Mouse (Mus musculus): Measurements from ENCODE around the gene Smcr8. TPM values are rescaled to one million over a fixed set of nuclear protein-coding genes. Genes with fewer than 3 reads are reported as not detected.

Gene Smcr8
- 9.2 TPM for polyA plus RNA-seq (2012; fragmentation: generic; extraction: Trizol)

GRCm38 (mm10) chr11:60776829-60777740, at the start of gene Smcr8, which contains the start of gene Top3a:
Gene Smcr8, plus strand, starts transcription at chr11:60777524.
Gene Top3a, minus strand, starts transcription at chr11:60777365.
- Histone ChIP-seq H3K4me3 (peak within 1 kb of the TSS; percentile 93), H3K36me3 (ENCODE audit: control insufficient read depth, insufficient read depth) (peaks cover 5% of the 10 kb centered on the region), H3K4me2 (ENCODE audit: low read depth) (peak within 1 kb of the TSS; percentile 93), H3K27me3 (ENCODE audit: control insufficient read depth, insufficient read depth, insufficient read length) (no peaks in the 10 kb centered on the region), H3ac (ENCODE audit: control insufficient read depth, insufficient read length) (peak within 1 kb of the TSS; percentile 22), H3K79me2 (ENCODE audit: control insufficient read depth, insufficient read depth) (peaks cover 89% of the 10 kb centered on the region)
- TF ChIP-seq SRF (IDR thresholded peaks at IDR 0.05; ENCODE audit: control insufficient read depth, insufficient read length, low read depth) (peak; percentile 24), REST (IDR thresholded peaks at IDR 0.05; ENCODE audit: insufficient read depth, insufficient read length) (no peak), POLR2AphosphoS2 (IDR thresholded peaks at IDR 0.05; ENCODE audit: insufficient read length, low read depth) (peak; percentile 81), POLR2A (IDR thresholded peaks at IDR 0.05; ENCODE audit: insufficient read length, low read depth) (peak; percentile 85), E2F4 (IDR thresholded peaks at IDR 0.05; ENCODE audit: insufficient read depth) (peak; percentile 86), CEBPB (IDR thresholded peaks at IDR 0.05; ENCODE audit: insufficient read depth, poor library complexity, severe bottlenecking) (no peak), TCF12 (IDR thresholded peaks at IDR 0.05; ENCODE audit: insufficient read depth, poor library complexity, severe bottlenecking) (no peak), USF1 (IDR thresholded peaks at IDR 0.05; ENCODE audit: low read depth) (peak; percentile 98)

GRCm38 (mm10) chr11:60728260-60728761, 49.0 kb upstream of the Smcr8 start, which contains the start of gene Mief2:
Gene Mief2, plus strand, starts transcription at chr11:60728398.
- H3K79me2 ChIP-seq (ENCODE audit: control insufficient read depth, insufficient read depth): peaks cover 8% of the 10 kb centered on the region
- no peaks in the 10 kb centered on the region for H3K27me3 ChIP-seq (ENCODE audit: control insufficient read depth, insufficient read depth, insufficient read length)
- H3ac ChIP-seq (ENCODE audit: control insufficient read depth, insufficient read length): peak within 1 kb of the TSS; percentile 61
- H3K4me3 ChIP-seq: peak within 1 kb of the TSS; percentile 74
- H3K4me2 ChIP-seq (ENCODE audit: low read depth): peak within 1 kb of the TSS; percentile 100
- TF ChIP-seq REST (IDR thresholded peaks at IDR 0.05; ENCODE audit: insufficient read depth, insufficient read length) (no peak), MYOG (IDR thresholded peaks at IDR 0.05; ENCODE audit: control insufficient read depth in 1 of 3, insufficient read depth in 1 of 3, insufficient read length in 2 of 3, low read depth in 2 of 3) (peak in 2 of 3 experiments; percentile 45 to 47), POLR2AphosphoS2 (IDR thresholded peaks at IDR 0.05; ENCODE audit: insufficient read length, low read depth) (peak; percentile 73), SRF (IDR thresholded peaks at IDR 0.05; ENCODE audit: control insufficient read depth, insufficient read length, low read depth) (peak; percentile 56), MYOD1 (IDR thresholded peaks at IDR 0.05; ENCODE audit: control insufficient read depth in 1 of 3, insufficient read length in 2 of 3, low read depth in 2 of 3) (no peak), MAX (IDR thresholded peaks at IDR 0.05; ENCODE audit: low read depth) (no peak), E2F4 (IDR thresholded peaks at IDR 0.05; ENCODE audit: insufficient read depth) (peak; percentile 45), USF1 (IDR thresholded peaks at IDR 0.05; ENCODE audit: low read depth) (peak; percentile 98), POLR2A (IDR thresholded peaks at IDR 0.05; ENCODE audit: insufficient read length, low read depth) (peak; percentile 87), TCF3 (IDR thresholded peaks at IDR 0.05; ENCODE audit: insufficient read length, low read depth) (no peak), TCF12 (IDR thresholded peaks at IDR 0.05; ENCODE audit: insufficient read depth, poor library complexity, severe bottlenecking) (no peak), CEBPB (IDR thresholded peaks at IDR 0.05; ENCODE audit: insufficient read depth, poor library complexity, severe bottlenecking) (no peak)
- H3K36me3 ChIP-seq (ENCODE audit: control insufficient read depth, insufficient read depth): peaks cover 7% of the 10 kb centered on the region

- Histone ChIP-seq H3K4me3 (peak overlapping the region; percentile 74), H3K79me2 (ENCODE audit: control insufficient read depth, insufficient read depth) (peaks cover 8% of the 10 kb centered on the region), H3K4me2 (ENCODE audit: low read depth) (peak overlapping the region; percentile 100), H3ac (ENCODE audit: control insufficient read depth, insufficient read length) (no peak overlapping the region), H3K36me3 (ENCODE audit: control insufficient read depth, insufficient read depth) (peaks cover 5% of the 10 kb centered on the region), H3K27me3 (ENCODE audit: control insufficient read depth, insufficient read depth, insufficient read length) (no peaks in the 10 kb centered on the region)
- TF ChIP-seq MYOD1 (IDR thresholded peaks at IDR 0.05; ENCODE audit: control insufficient read depth in 1 of 3, insufficient read length in 2 of 3, low read depth in 2 of 3): peak in 2 of 3 experiments; percentile 58 to 89
- no peak for TF ChIP-seq POLR2AphosphoS2 (IDR thresholded peaks at IDR 0.05; ENCODE audit: insufficient read length, low read depth)
- no peak for TF ChIP-seq TCF3 (IDR thresholded peaks at IDR 0.05; ENCODE audit: insufficient read length, low read depth)
- no peak for TF ChIP-seq SRF (IDR thresholded peaks at IDR 0.05; ENCODE audit: control insufficient read depth, insufficient read length, low read depth)
- no peak for TF ChIP-seq TCF12 (IDR thresholded peaks at IDR 0.05; ENCODE audit: insufficient read depth, poor library complexity, severe bottlenecking)
- TF ChIP-seq CEBPB (IDR thresholded peaks at IDR 0.05; ENCODE audit: insufficient read depth, poor library complexity, severe bottlenecking): no peak
- no peak for TF ChIP-seq E2F4 (IDR thresholded peaks at IDR 0.05; ENCODE audit: insufficient read depth)
- no peak for TF ChIP-seq POLR2A (IDR thresholded peaks at IDR 0.05; ENCODE audit: insufficient read length, low read depth)
- TF ChIP-seq MYOG (IDR thresholded peaks at IDR 0.05; ENCODE audit: control insufficient read depth in 1 of 3, insufficient read depth in 1 of 3, insufficient read length in 2 of 3, low read depth in 2 of 3): peak in 2 of 3 experiments; percentile 74 to 82
- TF ChIP-seq MAX (IDR thresholded peaks at IDR 0.05; ENCODE audit: low read depth): no peak
- TF ChIP-seq REST (IDR thresholded peaks at IDR 0.05; ENCODE audit: insufficient read depth, insufficient read length): no peak
Measured at GRCm38 (mm10) chr11:60729217-60729641, 48.1 kb upstream of the Smcr8 start.

GRCm38 (mm10) chr11:60730169-60730568, 47.2 kb upstream of the Smcr8 start:
- no peak overlapping the region for H3K4me3 ChIP-seq
- TF ChIP-seq MAX (IDR thresholded peaks at IDR 0.05; ENCODE audit: low read depth): no peak
- no peak for TF ChIP-seq MYOD1 (IDR thresholded peaks at IDR 0.05; ENCODE audit: control insufficient read depth in 1 of 3, insufficient read length in 2 of 3, low read depth in 2 of 3)
- no peak for TF ChIP-seq USF1 (IDR thresholded peaks at IDR 0.05; ENCODE audit: low read depth)
- TF ChIP-seq CEBPB (IDR thresholded peaks at IDR 0.05; ENCODE audit: insufficient read depth, poor library complexity, severe bottlenecking): no peak
- TF ChIP-seq REST (IDR thresholded peaks at IDR 0.05; ENCODE audit: insufficient read depth, insufficient read length): no peak
- TF ChIP-seq MYOG (IDR thresholded peaks at IDR 0.05; ENCODE audit: control insufficient read depth in 1 of 3, insufficient read depth in 1 of 3, insufficient read length in 2 of 3, low read depth in 2 of 3): no peak
- TF ChIP-seq TCF3 (IDR thresholded peaks at IDR 0.05; ENCODE audit: insufficient read length, low read depth): no peak
- no peak for TF ChIP-seq SRF (IDR thresholded peaks at IDR 0.05; ENCODE audit: control insufficient read depth, insufficient read length, low read depth)
- TF ChIP-seq POLR2AphosphoS2 (IDR thresholded peaks at IDR 0.05; ENCODE audit: insufficient read length, low read depth): no peak
- no peak for TF ChIP-seq E2F4 (IDR thresholded peaks at IDR 0.05; ENCODE audit: insufficient read depth)
- no peak for TF ChIP-seq TCF12 (IDR thresholded peaks at IDR 0.05; ENCODE audit: insufficient read depth, poor library complexity, severe bottlenecking)
- TF ChIP-seq POLR2A (IDR thresholded peaks at IDR 0.05; ENCODE audit: insufficient read length, low read depth): no peak
- no peak overlapping the region for H3ac ChIP-seq (ENCODE audit: control insufficient read depth, insufficient read length)
- H3K79me2 ChIP-seq (ENCODE audit: control insufficient read depth, insufficient read depth): peaks cover 7% of the 10 kb centered on the region
- peaks cover 5% of the 10 kb centered on the region for H3K36me3 ChIP-seq (ENCODE audit: control insufficient read depth, insufficient read depth)
- H3K4me2 ChIP-seq (ENCODE audit: low read depth): peak overlapping the region; percentile 100
- H3K27me3 ChIP-seq (ENCODE audit: control insufficient read depth, insufficient read depth, insufficient read length): no peaks in the 10 kb centered on the region
